23 mouse cellular contexts compared by ENCODE assay signal in genomic region chr1:172438621-172439020, GRCm38 (mm10). TPM values are rescaled to one million over a fixed set of nuclear protein-coding genes. Genes with fewer than 3 reads are reported as not detected.
A peak's percentile ranks its signal among the peaks of the same experiment; 100 is the strongest.
DNase-seq lines count a peak whose midpoint lies in the region; ATAC-seq and TF ChIP-seq lines count a peak whose summit lies in the region.
"Had no signal": no experiment of that assay in that cellular context is flagged by ENCODE, and none has a peak within 500 bp of the region (broad histone marks: within the 10 kb centered on the region; RNA-seq: fewer than 3 reads in every experiment).

No protein-coding gene starts in this region.

- H3K36me3 ChIP-seq in heart, embryonic 11.5 days (ENCODE audit: control insufficient read depth, insufficient read depth, low read length): no peaks in the 10 kb centered on the region
- H3K36me3 ChIP-seq in heart, embryonic 10.5 days: no peaks in the 10 kb centered on the region
- H3K36me3 ChIP-seq in midbrain, embryonic 11.5 days (ENCODE audit: control insufficient read depth, insufficient read depth, low read length): no peaks in the 10 kb centered on the region
- no peaks in the 10 kb centered on the region for H3K36me3 ChIP-seq in midbrain, postnatal 0 days (ENCODE audit: insufficient read depth, low read length)
- H3K36me3 ChIP-seq in limb, embryonic 10.5 days: no peaks in the 10 kb centered on the region
- H3K36me3 ChIP-seq: G1E had no signal

- 73% methylated on average over 2 of the region's 2 CpGs for WGBS in heart, embryonic 11.5 days (ENCODE audit: insufficient replicate concordance)
- WGBS in heart, embryonic 10.5 days: 82% methylated on average over 2 of the region's 2 CpGs
- WGBS in midbrain, embryonic 11.5 days: 75% methylated on average over 2 of the region's 2 CpGs
- WGBS in midbrain, postnatal 0 days: 92% methylated on average over 2 of the region's 2 CpGs
- 82% methylated on average over 2 of the region's 2 CpGs for WGBS in limb, embryonic 10.5 days

- H3K4me1 ChIP-seq in heart, embryonic 11.5 days (ENCODE audit: control insufficient read depth, insufficient read depth, low read length): peaks cover 2% of the 10 kb centered on the region; the same call in 1 of the 2 replicates
- peaks cover 11% of the 10 kb centered on the region for H3K4me1 ChIP-seq in heart, embryonic 10.5 days
- no peaks in the 10 kb centered on the region for H3K4me1 ChIP-seq in midbrain, embryonic 11.5 days (ENCODE audit: control insufficient read depth, insufficient read depth, low read length)
- no peaks in the 10 kb centered on the region for H3K4me1 ChIP-seq in midbrain, postnatal 0 days (ENCODE audit: insufficient read depth, low read length)
- no peaks in the 10 kb centered on the region for H3K4me1 ChIP-seq in limb, embryonic 10.5 days

- no peak overlapping the region for H3K4me2 ChIP-seq in heart, embryonic 11.5 days
- H3K4me2 ChIP-seq in midbrain, embryonic 11.5 days: no peak overlapping the region
- no peak overlapping the region for H3K4me2 ChIP-seq in midbrain, postnatal 0 days (ENCODE audit: low read depth, low read length, poor library complexity, severe bottlenecking)

- no peak for ATAC-seq in heart, embryonic 11.5 days (replicated peaks; ENCODE audit: insufficient number of reproducible peaks, low FRiP score, low TSS enrichment)
- ATAC-seq in midbrain, embryonic 11.5 days (ENCODE audit: low FRiP score): no peak
- no peak for ATAC-seq in midbrain, postnatal 0 days (ENCODE audit: low FRiP score)
- ATAC-seq: activated CD4-positive, CD25-positive, alpha-beta regulatory T cell, adult 4 months; CD4-positive, CD25-positive, alpha-beta regulatory T cell, adult 4 months; Patski had no signal

- intact Hi-C loops in heart, postnatal 10 days (cut with DNase I): loop anchor here (5.0 kb wide), 1 partner anchor 474 kb away; no protein-coding TSS in a partner anchor

- no peaks in the 10 kb centered on the region for H3K9me3 ChIP-seq in heart, embryonic 11.5 days (replicated peaks; ENCODE audit: control insufficient read depth, low read length)
- no peaks in the 10 kb centered on the region for H3K9me3 ChIP-seq in heart, embryonic 10.5 days
- no peaks in the 10 kb centered on the region for H3K9me3 ChIP-seq in midbrain, embryonic 11.5 days (ENCODE audit: control insufficient read depth, low read length)
- H3K9me3 ChIP-seq in midbrain, postnatal 0 days (ENCODE audit: low read length): no peaks in the 10 kb centered on the region
- H3K9me3 ChIP-seq in limb, embryonic 10.5 days (replicated peaks): no peaks in the 10 kb centered on the region
- H3K9me3 ChIP-seq: G1E had no signal

- no peaks in the 10 kb centered on the region for H3K27me3 ChIP-seq in heart, embryonic 11.5 days (ENCODE audit: control insufficient read depth, insufficient read depth, low read length)
- no peaks in the 10 kb centered on the region; the same call in 1 of the 2 replicates for H3K27me3 ChIP-seq in heart, embryonic 10.5 days (ENCODE audit: insufficient read depth, poor library complexity, severe bottlenecking)
- H3K27me3 ChIP-seq in midbrain, embryonic 11.5 days (ENCODE audit: control insufficient read depth, insufficient read depth, low read length): no peaks in the 10 kb centered on the region
- no peaks in the 10 kb centered on the region for H3K27me3 ChIP-seq in midbrain, postnatal 0 days (ENCODE audit: insufficient read depth, low read length)
- no peaks in the 10 kb centered on the region for H3K27me3 ChIP-seq in limb, embryonic 10.5 days (ENCODE audit: low read depth, poor library complexity, severe bottlenecking)
- H3K27me3 ChIP-seq: CH12.LX, Patski had no signal

- H3K27ac ChIP-seq in heart, embryonic 11.5 days (ENCODE audit: low read depth, low read length): no peak overlapping the region
- no peak overlapping the region for H3K27ac ChIP-seq in heart, embryonic 10.5 days
- H3K27ac ChIP-seq in midbrain, embryonic 11.5 days (ENCODE audit: low read depth, low read length): no peak overlapping the region
- H3K27ac ChIP-seq in midbrain, postnatal 0 days (ENCODE audit: low read depth, low read length): no peak overlapping the region
- H3K27ac ChIP-seq in limb, embryonic 10.5 days: no peak overlapping the region

- no peak overlapping the region for H3K9ac ChIP-seq in heart, embryonic 11.5 days (ENCODE audit: low read depth, low read length)
- no peak overlapping the region for H3K9ac ChIP-seq in midbrain, embryonic 11.5 days (ENCODE audit: low read length)
- H3K9ac ChIP-seq in midbrain, postnatal 0 days (replicated peaks; ENCODE audit: low read length, poor library complexity, severe bottlenecking): no peak overlapping the region

- DNase-seq in heart, adult 11 months: peak; percentile 54
- DNase-seq in heart, embryonic 10.5 days (ENCODE audit: low spot score): peak; percentile 62
- DNase-seq in heart, postnatal 10 days: no peak
- DNase-seq in midbrain, embryonic 11.5 days (ENCODE audit: low spot score, missing footprints): peak; percentile 14
- DNase-seq in midbrain, postnatal 0 days (ENCODE audit: low spot score): no peak
- peak; percentile 19 for DNase-seq in limb, embryonic 10.5 days (ENCODE audit: low spot score)
- DNase-seq in kidney, adult 9 months: no peak
- DNase-seq: adrenal gland, adult 2 months; adrenal gland, adult 8-10 months; adrenal gland, postnatal 10 days; adrenal gland, postnatal 14 days; adrenal gland, postnatal 25 days; adrenal gland, postnatal 36 days; B cell, adult 2 months; cerebellum, adult 11 months; cerebellum, adult 11-12 months had no signal

- TF ChIP-seq CTCF in midbrain, postnatal 0 days (IDR thresholded peaks at IDR 0.05): no peak

- no peak overlapping the region for H3K4me3 ChIP-seq in heart, embryonic 11.5 days (ENCODE audit: low read depth, low read length)
- no peak overlapping the region for H3K4me3 ChIP-seq in heart, embryonic 10.5 days
- H3K4me3 ChIP-seq in midbrain, embryonic 11.5 days (ENCODE audit: low read depth, low read length): no peak overlapping the region
- H3K4me3 ChIP-seq in midbrain, postnatal 0 days (ENCODE audit: low read depth, low read length): no peak overlapping the region
- no peak overlapping the region for H3K4me3 ChIP-seq in limb, embryonic 10.5 days

RNA-seq across cellular contexts. Expression of gene Slamf9, which starts 36.5 kb away (rescaled TPM):
- 1.1 and 1.2 TPM in 2 replicates for polyA plus RNA-seq in heart, embryonic 11.5 days (2014; fragmentation: Nextera tagmentation; extraction: Ambion mirVana)
- 0.92 and 1.1 TPM in 2 replicates for polyA plus RNA-seq in heart, embryonic 10.5 days (2016; fragmentation: Nextera tagmentation; extraction: Ambion mirVana)
- 1 to 10 TPM; 1.3 to 1.4 TPM for total RNA-seq in heart, postnatal 10 days (2021)
- polyA plus RNA-seq in midbrain, embryonic 11.5 days (2014; fragmentation: Nextera tagmentation; extraction: Ambion mirVana): 0.12 and 0.23 TPM in 2 replicates
- 0.19 and 0.38 TPM in 2 replicates for total RNA-seq in midbrain, postnatal 0 days (2014; rRNA removed)
- 0.20 and 0.29 TPM in 2 replicates for polyA plus RNA-seq in midbrain, postnatal 0 days (2015; fragmentation: Nextera tagmentation; extraction: Ambion mirVana)
- 0.18 TPM in 1 of 2 replicates, not detected in the other for polyA plus RNA-seq in limb, embryonic 10.5 days (2016; fragmentation: Nextera tagmentation; extraction: Ambion mirVana)
- total RNA-seq: G1E, MEL had no signal
- polyA plus RNA-seq: CD4-positive, CD25-positive, alpha-beta regulatory T cell, adult 4 months; G1E had no signal

RNA-seq across cellular contexts. Expression of gene Igsf9, which starts 43.0 kb away (rescaled TPM):
- 9.3 and 12.0 TPM in 2 replicates for polyA plus RNA-seq in heart, embryonic 11.5 days (2014; fragmentation: Nextera tagmentation; extraction: Ambion mirVana)
- polyA plus RNA-seq in heart, embryonic 10.5 days (2016; fragmentation: Nextera tagmentation; extraction: Ambion mirVana): 13.7 and 37.5 TPM in 2 replicates
- total RNA-seq in heart, postnatal 10 days (2021): 1 to 10 TPM; 1.0 to 1.4 TPM
- polyA plus RNA-seq in midbrain, embryonic 11.5 days (2014; fragmentation: Nextera tagmentation; extraction: Ambion mirVana): 48.8 and 49.7 TPM in 2 replicates
- total RNA-seq in midbrain, postnatal 0 days (2014; rRNA removed): 40.6 and 53.9 TPM in 2 replicates
- 25.0 and 29.0 TPM in 2 replicates for polyA plus RNA-seq in midbrain, postnatal 0 days (2015; fragmentation: Nextera tagmentation; extraction: Ambion mirVana)
- polyA plus RNA-seq in limb, embryonic 10.5 days (2016; fragmentation: Nextera tagmentation; extraction: Ambion mirVana): 79.5 and 85.8 TPM in 2 replicates
- polyA plus RNA-seq: activated CD4-positive, CD25-positive, alpha-beta regulatory T cell, adult 4 months; G1E had no signal

Comparison
In these comparisons a context has a peak if more than half of its experiments do, and no peak if none do; other contexts are left out.
1. DNase-seq: peak in heart, adult 11 months (single experiment), heart, embryonic 10.5 days (single experiment), midbrain, embryonic 11.5 days (single experiment) and limb, embryonic 10.5 days (single experiment); none in heart, postnatal 10 days (0 of 2), midbrain, postnatal 0 days (single experiment) and kidney, adult 9 months (single experiment).